Mouse (Mus musculus): ENCODE data around the gene Thsd7b. TPM values are rescaled to one million over a fixed set of nuclear protein-coding genes. Genes with fewer than 3 reads are reported as not detected.
A peak's percentile ranks its signal among the peaks of the same experiment; 100 is the strongest.

Thsd7b gene
- total and polyA plus RNA-seq, 2 experiments from 2014 or later, result 8.0 to 19.9 TPM

- no peak overlapping the region for H3K9ac ChIP-seq
- 52% methylated on average over 1 of the region's 1 CpGs for WGBS
- H3K4me1 ChIP-seq (ENCODE audit: insufficient read depth), result no peaks in the 10 kb centered on the region
- TF ChIP-seq CTCF (IDR thresholded peaks at IDR 0.05; ENCODE audit: low read depth), result no peak
- ATAC-seq (no peak), DNase-seq (no peak)
- no peaks in the 10 kb centered on the region for H3K36me3 ChIP-seq (ENCODE audit: insufficient read depth)
- H3K27me3 ChIP-seq (ENCODE audit: insufficient read depth, low read length), result no peaks in the 10 kb centered on the region
- no peak overlapping the region for H3K4me2 ChIP-seq (ENCODE audit: low read depth)
- no peak overlapping the region for H3K27ac ChIP-seq (ENCODE audit: low read depth, low read length)
- H3K4me3 ChIP-seq (ENCODE audit: low read depth, low read length), result no peak overlapping the region
- H3K9me3 ChIP-seq (ENCODE audit: low read length), result no peaks in the 10 kb centered on the region
These were observed 402.8 kb downstream of the Thsd7b start for GRCm38 (mm10) chr1:129675878-129676277.

- H3K36me3 ChIP-seq (ENCODE audit: insufficient read depth), result no peaks in the 10 kb centered on the region
- no peak for ATAC-seq
- H3K9me3 ChIP-seq (ENCODE audit: low read length), result no peaks in the 10 kb centered on the region
- no peaks in the 10 kb centered on the region for H3K27me3 ChIP-seq (ENCODE audit: insufficient read depth, low read length)
- no peaks in the 10 kb centered on the region for H3K4me1 ChIP-seq (ENCODE audit: insufficient read depth)
- DNase-seq, result no peak
- WGBS, result 15% methylated on average over 4 of the region's 4 CpGs
- no peak overlapping the region for H3K27ac ChIP-seq (ENCODE audit: low read depth, low read length)
- no peak overlapping the region for H3K4me2 ChIP-seq (ENCODE audit: low read depth)
- H3K9ac ChIP-seq, result no peak overlapping the region
- TF ChIP-seq CTCF (IDR thresholded peaks at IDR 0.05; ENCODE audit: low read depth), result no peak
- H3K4me3 ChIP-seq (ENCODE audit: low read depth, low read length), result no peak overlapping the region
These were observed 405.7 kb downstream of the Thsd7b start for GRCm38 (mm10) chr1:129678851-129679250.

- no peaks in the 10 kb centered on the region for H3K27me3 ChIP-seq (ENCODE audit: insufficient read depth, low read length)
- H3K4me1 ChIP-seq (ENCODE audit: insufficient read depth), result no peaks in the 10 kb centered on the region
- ATAC-seq (no peak), DNase-seq (no peak)
- WGBS, result 88% methylated on average over 1 of the region's 1 CpGs
- H3K9me3 ChIP-seq (ENCODE audit: low read length), result no peaks in the 10 kb centered on the region
- no peak for TF ChIP-seq CTCF (IDR thresholded peaks at IDR 0.05; ENCODE audit: low read depth)
- H3K36me3 ChIP-seq (ENCODE audit: insufficient read depth), result no peaks in the 10 kb centered on the region
- no peak overlapping the region for H3K9ac ChIP-seq
- H3K4me2 ChIP-seq (ENCODE audit: low read depth), result no peak overlapping the region
- no peak overlapping the region for H3K27ac ChIP-seq (ENCODE audit: low read depth, low read length)
- no peak overlapping the region for H3K4me3 ChIP-seq (ENCODE audit: low read depth, low read length)
These were observed 432.6 kb downstream of the Thsd7b start for GRCm38 (mm10) chr1:129705701-129706100.

- no peaks in the 10 kb centered on the region for H3K36me3 ChIP-seq (ENCODE audit: insufficient read depth)
- H3K4me1 ChIP-seq (ENCODE audit: insufficient read depth), result no peaks in the 10 kb centered on the region
- ATAC-seq (no peak), DNase-seq (peak; percentile 77)
- TF ChIP-seq CTCF (IDR thresholded peaks at IDR 0.05; ENCODE audit: low read depth), result no peak
- no peak overlapping the region for H3K4me3 ChIP-seq (ENCODE audit: low read depth, low read length)
- H3K9ac ChIP-seq, result no peak overlapping the region
- H3K27me3 ChIP-seq (ENCODE audit: insufficient read depth, low read length), result no peaks in the 10 kb centered on the region
- no peak overlapping the region for H3K27ac ChIP-seq (ENCODE audit: low read depth, low read length)
- 74% methylated on average over 3 of the region's 3 CpGs for WGBS
- no peaks in the 10 kb centered on the region for H3K9me3 ChIP-seq (ENCODE audit: low read length)
- no peak overlapping the region for H3K4me2 ChIP-seq (ENCODE audit: low read depth)
These were observed 439.6 kb downstream of the Thsd7b start for GRCm38 (mm10) chr1:129712706-129713105.

GRCm38 (mm10) chr1:129713571-129713970 lies 440.5 kb downstream of the Thsd7b start:
- Histone ChIP-seq H3K9me3 (ENCODE audit: low read length) (no peaks in the 10 kb centered on the region), H3K36me3 (ENCODE audit: insufficient read depth) (no peaks in the 10 kb centered on the region), H3K27me3 (ENCODE audit: insufficient read depth, low read length) (no peaks in the 10 kb centered on the region), H3K4me2 (ENCODE audit: low read depth) (no peak overlapping the region), H3K9ac (no peak overlapping the region), H3K27ac (ENCODE audit: low read depth, low read length) (0 out of 2 replicates have a peak overlapping the region, but pooled peaks have one; percentile 40), H3K4me1 (ENCODE audit: insufficient read depth) (no peaks in the 10 kb centered on the region), H3K4me3 (ENCODE audit: low read depth, low read length) (no peak overlapping the region)
- ATAC-seq (no peak), DNase-seq (no peak)
- TF ChIP-seq CTCF (IDR thresholded peaks at IDR 0.05; ENCODE audit: low read depth), result no peak
- WGBS, result 72% methylated on average over 3 of the region's 3 CpGs

- no peak for TF ChIP-seq CTCF (IDR thresholded peaks at IDR 0.05; ENCODE audit: low read depth)
- Histone ChIP-seq H3K9me3 (ENCODE audit: low read length) (no peaks in the 10 kb centered on the region), H3K36me3 (ENCODE audit: insufficient read depth) (no peaks in the 10 kb centered on the region), H3K27ac (ENCODE audit: low read depth, low read length) (no peak overlapping the region), H3K4me1 (ENCODE audit: insufficient read depth) (no peaks in the 10 kb centered on the region), H3K27me3 (ENCODE audit: insufficient read depth, low read length) (no peaks in the 10 kb centered on the region), H3K4me2 (ENCODE audit: low read depth) (no peak overlapping the region), H3K9ac (no peak overlapping the region), H3K4me3 (ENCODE audit: low read depth, low read length) (no peak overlapping the region)
- DNase-seq (no peak), ATAC-seq (no peak)
These were observed 446.5 kb downstream of the Thsd7b start for GRCm38 (mm10) chr1:129719592-129719991.

- Histone ChIP-seq H3K27me3 (ENCODE audit: insufficient read depth, low read length) (no peaks in the 10 kb centered on the region), H3K9ac (no peak overlapping the region), H3K4me2 (ENCODE audit: low read depth) (no peak overlapping the region), H3K9me3 (ENCODE audit: low read length) (no peaks in the 10 kb centered on the region), H3K36me3 (ENCODE audit: insufficient read depth) (no peaks in the 10 kb centered on the region), H3K4me1 (ENCODE audit: insufficient read depth) (no peaks in the 10 kb centered on the region), H3K27ac (ENCODE audit: low read depth, low read length) (no peak overlapping the region), H3K4me3 (ENCODE audit: low read depth, low read length) (no peak overlapping the region)
- WGBS, result 92% methylated on average over 2 of the region's 2 CpGs
- no peak for ATAC-seq
- no peak for TF ChIP-seq CTCF (IDR thresholded peaks at IDR 0.05; ENCODE audit: low read depth)
- no peak for DNase-seq
These were observed 458.9 kb downstream of the Thsd7b start for GRCm38 (mm10) chr1:129731991-129732390.

GRCm38 (mm10) chr1:129747595-129747994 lies 474.5 kb downstream of the Thsd7b start:
- ATAC-seq, result no peak
- Histone ChIP-seq H3K4me1 (ENCODE audit: insufficient read depth) (no peaks in the 10 kb centered on the region), H3K9me3 (ENCODE audit: low read length) (no peaks in the 10 kb centered on the region), H3K9ac (no peak overlapping the region), H3K27me3 (ENCODE audit: insufficient read depth, low read length) (no peaks in the 10 kb centered on the region), H3K4me3 (ENCODE audit: low read depth, low read length) (no peak overlapping the region), H3K36me3 (ENCODE audit: insufficient read depth) (no peaks in the 10 kb centered on the region), H3K27ac (ENCODE audit: low read depth, low read length) (no peak overlapping the region), H3K4me2 (ENCODE audit: low read depth) (no peak overlapping the region)
- DNase-seq, result peak; percentile 2
- WGBS, result 49% methylated on average over 3 of the region's 3 CpGs
- no peak for TF ChIP-seq CTCF (IDR thresholded peaks at IDR 0.05; ENCODE audit: low read depth)

Measured in forebrain, postnatal 0 days (tissue).